Mouse (Mus musculus): ENCODE results near the gene Kras. TPM values are rescaled to one million over a fixed set of nuclear protein-coding genes. Genes with fewer than 3 reads are reported as not detected.

Kras gene
- total RNA-seq, 1 experiment from 2014 or later: 80.5 TPM

DNA sequence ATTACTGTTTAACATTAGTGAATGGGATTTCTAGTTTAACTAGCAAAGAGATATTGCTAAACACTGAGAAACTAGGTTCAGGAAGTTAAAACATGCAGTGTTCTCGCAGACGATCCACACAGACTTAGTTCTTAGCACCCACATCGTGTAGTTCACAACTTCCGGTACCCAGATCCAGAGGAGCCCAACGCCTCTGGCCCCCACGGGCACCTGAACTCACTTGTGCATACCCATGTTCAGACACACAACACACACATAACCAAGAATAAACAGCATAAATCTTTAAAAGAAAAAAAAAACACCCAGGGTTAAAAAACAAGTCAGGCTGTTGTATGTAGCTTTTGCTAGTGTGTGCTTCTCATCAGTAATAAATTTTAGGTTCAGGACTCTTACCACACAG is 45.6 kb downstream of the Kras start:
- no peak for ATAC-seq (replicated peaks; ENCODE audit: insufficient number of reproducible peaks, low FRiP score, low TSS enrichment, poor library complexity, severe bottlenecking)

DNA sequence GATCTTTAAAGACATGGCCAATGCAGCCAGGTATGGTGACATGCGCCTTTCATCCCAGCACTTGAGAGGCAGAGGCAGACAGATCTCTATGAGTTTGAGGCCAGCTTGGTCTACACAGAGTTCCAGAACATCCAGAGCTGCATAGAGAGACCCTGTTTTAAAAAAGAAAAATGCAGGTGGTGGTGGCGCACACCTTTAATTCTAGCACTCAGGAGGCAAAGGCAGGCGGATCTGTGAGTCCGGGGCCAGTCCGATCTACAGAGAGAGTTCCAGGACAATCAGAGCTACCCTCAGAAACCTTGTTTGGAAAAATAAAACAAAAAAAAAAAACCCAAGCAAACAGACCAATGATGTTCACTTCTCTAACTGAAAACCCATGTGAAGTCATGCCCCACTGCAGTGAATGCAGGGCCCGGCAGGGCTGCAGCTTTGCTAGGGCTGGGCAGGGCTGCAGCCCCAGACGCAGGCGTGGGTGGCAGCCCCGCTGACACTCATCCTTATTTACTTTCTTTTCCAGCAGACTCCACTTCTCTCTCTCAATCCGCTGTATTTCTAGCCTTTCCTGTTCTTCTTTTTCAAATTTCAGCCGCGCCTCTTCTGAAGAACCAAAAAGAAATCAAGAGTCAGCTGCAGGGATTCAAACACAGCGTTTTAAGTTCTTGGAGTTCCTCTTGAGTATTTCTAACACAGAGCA is 47.5 kb downstream of the Kras start:
- ATAC-seq (replicated peaks; ENCODE audit: insufficient number of reproducible peaks, low FRiP score, low TSS enrichment, poor library complexity, severe bottlenecking): no peak

DNA sequence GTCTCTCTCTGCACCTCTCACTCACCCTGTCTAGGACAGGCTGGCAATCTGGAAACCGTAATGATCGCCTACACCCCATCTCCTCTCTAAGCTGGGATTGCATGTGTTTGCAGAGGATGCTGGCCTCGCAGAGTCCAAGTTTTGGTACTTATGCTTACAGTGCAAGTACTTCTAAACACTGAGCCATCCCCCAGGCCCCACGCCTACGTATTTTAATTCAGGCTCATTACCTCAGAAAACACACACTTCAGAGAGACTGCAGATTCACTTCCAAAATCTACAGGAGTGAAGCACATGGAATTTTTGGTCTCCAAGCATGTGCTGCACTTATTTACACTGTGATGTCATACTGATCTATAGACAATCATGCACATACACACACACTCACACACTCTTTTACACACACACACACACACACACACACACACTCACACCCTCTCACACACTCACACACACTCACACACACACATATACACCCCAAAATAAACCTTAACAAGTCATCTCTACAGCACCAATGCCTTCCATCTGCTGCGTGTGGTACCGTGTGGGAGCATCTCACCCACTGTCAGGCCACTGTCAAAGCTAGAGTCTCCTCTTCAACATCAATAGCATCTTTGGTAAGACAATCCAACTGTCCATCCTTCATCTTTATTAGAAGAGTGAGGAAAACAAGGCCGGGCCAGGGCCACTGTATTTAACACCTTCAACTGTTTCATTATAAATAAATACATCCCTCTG is 51.9 kb downstream of the Kras start:
- ATAC-seq (replicated peaks; ENCODE audit: insufficient number of reproducible peaks, low FRiP score, low TSS enrichment, poor library complexity, severe bottlenecking): no peak

DNA sequence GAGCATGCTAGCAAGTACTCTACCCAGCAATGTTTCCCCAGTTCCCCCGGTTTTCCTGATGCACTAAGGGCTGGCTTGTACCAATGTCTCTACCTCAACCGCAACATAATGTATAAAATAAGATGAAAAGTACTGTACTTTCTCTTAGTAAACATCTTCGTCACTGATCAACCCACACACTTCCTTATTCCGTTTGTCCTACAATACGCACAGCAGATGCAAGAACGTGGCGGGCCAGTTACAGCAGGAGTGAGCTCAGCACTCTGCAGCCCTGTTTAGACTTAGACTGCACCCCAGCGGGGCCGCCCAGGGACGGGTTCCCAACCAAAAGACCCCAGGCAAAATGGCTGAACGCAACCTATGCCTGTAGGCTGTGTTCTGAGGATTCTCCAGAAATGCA is 56.6 kb downstream of the Kras start:
- no peak for ATAC-seq (replicated peaks; ENCODE audit: insufficient number of reproducible peaks, low FRiP score, low TSS enrichment, poor library complexity, severe bottlenecking)

DNA sequence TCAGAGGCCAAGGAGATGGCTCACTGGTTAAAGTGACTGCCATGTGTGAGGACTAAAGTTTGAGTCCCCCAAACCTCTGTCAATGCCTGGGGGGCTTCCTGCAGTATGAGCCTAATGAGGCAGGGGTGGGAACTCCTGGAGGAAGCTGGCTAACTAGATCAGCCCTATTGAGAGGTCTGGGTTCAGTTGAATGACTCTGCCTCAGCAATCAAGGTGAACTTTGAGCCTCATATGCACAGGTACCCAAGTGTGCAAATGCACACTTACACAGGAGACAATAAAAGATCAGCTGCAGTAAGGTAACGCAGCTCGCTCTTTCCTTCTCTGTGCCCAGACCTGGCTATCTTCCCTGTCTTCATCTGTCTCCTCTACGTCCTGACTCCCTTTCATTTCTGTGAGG is 57.0 kb downstream of the Kras start:
- ATAC-seq (replicated peaks; ENCODE audit: insufficient number of reproducible peaks, low FRiP score, low TSS enrichment, poor library complexity, severe bottlenecking): no peak

DNA sequence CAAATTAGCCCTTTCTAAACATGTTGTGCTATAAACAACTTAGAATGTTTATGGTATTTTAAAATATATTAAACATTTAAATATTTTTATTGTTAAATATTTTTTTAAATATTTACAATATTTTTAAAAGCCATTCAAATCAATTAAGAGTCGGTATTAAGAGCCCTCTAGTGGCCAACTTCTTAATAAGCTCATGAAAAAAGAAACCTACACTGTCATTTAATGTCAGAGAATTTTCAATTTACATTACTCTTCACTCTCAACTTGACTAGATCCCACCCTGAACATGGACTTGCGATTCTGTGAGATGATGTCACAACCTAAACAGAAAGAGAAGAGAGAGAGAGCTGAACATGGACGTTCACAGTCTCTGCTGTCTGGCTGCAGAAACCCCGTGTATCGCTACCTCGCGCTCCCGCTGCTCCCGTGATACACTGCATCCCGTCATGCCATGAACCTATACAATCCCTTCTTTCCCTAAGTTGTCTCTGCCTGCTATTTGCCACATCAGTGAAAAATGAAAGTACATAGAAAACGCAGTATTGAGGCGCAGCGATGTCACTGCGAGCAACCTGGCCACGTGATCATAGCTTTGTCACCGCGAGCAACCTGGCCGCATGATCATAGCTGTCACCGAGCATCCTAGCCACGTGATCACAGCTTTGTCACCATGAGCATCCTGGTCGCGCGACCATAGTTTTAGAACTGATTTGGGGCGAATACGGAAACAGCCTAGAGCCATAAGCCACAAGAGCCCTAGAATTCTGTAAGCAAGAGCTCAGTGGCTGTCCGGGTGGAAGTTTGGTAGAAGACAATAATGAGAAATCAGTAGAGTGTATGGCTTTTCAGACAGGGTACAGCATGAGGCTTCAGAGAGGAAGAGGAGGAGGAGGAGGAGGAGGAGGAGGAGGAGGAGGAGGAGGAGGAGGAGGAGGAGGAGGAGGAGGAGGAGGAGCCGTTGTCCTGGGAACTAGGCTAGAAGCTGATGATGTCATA is 62.6 kb downstream of the Kras start:
- peak; percentile 45 for ATAC-seq (replicated peaks; ENCODE audit: insufficient number of reproducible peaks, low FRiP score, low TSS enrichment, poor library complexity, severe bottlenecking)

DNA sequence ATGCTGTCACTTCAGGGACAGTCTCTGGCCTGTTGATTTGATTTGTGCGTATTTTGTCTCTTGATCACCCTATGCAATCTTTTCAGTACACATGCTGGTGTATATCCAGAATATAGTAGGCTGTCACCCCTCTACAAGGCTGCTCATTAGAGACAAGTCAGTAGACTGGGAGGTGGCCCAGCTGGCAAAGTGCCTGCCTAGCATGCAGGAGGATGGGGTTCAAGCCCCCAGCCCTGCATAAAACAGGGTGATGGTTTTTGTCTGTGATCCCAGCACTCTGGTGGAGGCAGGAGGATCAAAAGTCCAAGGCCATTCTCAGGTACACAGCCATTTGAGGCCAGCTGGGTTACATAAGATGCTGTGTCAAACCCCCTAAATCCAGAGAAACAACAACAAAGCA is 63.9 kb downstream of the Kras start:
- no peak for ATAC-seq (replicated peaks; ENCODE audit: insufficient number of reproducible peaks, low FRiP score, low TSS enrichment, poor library complexity, severe bottlenecking)

DNA sequence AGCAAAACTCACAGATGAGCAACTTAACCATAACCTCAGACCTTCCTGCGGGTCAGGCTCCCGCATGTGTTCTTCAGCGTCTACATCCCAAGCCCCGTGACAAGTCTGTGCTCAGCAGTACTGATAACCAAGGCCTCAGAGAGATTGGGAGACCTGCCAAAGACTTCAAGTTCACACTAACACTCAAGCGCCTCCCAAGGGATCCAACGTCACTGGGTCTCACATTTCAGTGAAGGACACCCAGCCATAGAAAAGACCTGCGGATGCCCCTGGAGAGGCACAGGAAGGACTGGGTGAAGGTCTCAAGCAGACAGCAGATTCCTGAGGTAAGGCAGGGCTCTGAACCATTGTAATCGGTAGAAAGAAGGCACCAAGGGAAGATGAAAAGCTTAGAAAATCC is 68.0 kb downstream of the Kras start:
- no peak for ATAC-seq (replicated peaks; ENCODE audit: insufficient number of reproducible peaks, low FRiP score, low TSS enrichment, poor library complexity, severe bottlenecking)

DNA sequence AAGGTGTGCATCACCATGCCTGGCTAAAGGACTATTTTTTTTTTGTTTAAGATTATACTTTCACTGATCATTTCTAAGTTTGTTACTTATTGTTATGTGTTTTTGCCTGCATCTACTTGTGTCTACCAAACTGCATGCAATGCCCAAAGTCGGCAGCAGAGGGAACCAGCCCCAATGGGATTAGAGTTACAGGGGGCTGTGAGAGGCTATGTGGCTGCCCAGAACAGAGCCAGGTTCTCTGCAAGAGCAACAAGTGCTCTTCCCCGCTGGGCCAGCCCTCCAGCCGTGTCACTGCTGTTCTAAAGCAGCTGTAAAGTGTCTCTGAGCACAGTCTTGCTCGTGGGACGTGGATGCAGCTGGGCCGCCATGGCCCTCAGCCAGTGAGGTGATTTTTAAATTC is 70.4 kb downstream of the Kras start:
- ATAC-seq (replicated peaks; ENCODE audit: insufficient number of reproducible peaks, low FRiP score, low TSS enrichment, poor library complexity, severe bottlenecking): no peak

DNA sequence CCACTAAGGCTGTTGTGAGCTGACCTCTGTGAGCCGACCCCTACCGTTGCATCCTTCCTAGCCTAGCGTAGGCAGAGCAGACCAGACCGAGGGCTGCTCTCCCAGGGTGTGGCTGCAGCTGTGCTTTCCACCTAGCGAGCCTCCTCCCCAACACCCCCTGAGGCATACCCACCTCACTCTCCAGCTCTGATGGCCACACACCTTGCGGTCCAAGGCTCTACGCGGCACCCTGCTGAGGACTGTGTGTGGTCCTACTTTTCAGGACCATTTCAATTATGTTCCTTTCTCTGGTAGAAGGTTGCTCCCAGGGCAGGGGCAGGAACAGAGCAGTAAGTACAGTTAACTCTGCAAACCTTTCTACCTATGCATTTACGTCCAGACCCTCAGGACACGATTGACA is 73.6 kb downstream of the Kras start:
- ATAC-seq (replicated peaks; ENCODE audit: insufficient number of reproducible peaks, low FRiP score, low TSS enrichment, poor library complexity, severe bottlenecking): no peak

DNA sequence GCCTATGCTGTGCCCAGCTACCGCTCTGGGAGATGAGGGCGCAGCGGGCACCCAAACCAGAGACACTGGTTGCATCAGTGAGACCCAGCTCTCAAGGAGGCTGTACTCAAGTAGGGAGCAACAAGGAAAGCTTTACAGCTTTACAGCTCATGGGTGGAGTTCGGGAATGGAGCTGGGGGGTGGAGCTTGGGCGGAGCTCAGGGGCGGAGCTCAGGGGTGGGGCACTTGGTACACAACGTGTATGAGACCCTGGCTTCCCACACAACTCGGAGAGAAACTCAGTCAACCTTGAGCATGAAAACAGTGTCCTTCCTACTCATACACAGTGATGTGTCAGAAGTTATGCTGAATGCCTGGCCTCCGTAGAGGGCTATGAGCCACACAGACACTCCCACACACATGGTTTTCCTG is 74.5 kb downstream of the Kras start:
- ATAC-seq (replicated peaks; ENCODE audit: insufficient number of reproducible peaks, low FRiP score, low TSS enrichment, poor library complexity, severe bottlenecking): no peak

DNA sequence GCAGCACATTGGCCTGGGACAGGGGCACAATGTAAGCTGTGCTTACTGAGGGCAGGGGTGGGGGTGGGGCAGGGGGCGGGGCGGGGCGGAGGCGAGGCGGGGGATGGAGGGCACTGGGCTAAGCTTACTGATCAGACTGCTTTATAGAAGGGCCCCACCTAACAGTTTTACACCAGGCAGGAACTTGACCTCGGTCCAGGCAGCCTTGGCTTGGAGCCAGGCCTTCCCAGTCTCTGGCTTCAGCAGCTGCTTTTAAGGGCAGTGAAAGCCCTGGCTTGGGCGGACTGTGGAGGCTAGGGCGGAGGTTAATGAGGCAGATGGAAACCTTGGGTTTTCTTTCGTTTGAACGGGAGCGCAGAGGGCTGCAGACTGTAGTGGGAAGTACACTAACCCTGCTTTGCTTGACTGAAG is 76.3 kb downstream of the Kras start:
- ATAC-seq (replicated peaks; ENCODE audit: insufficient number of reproducible peaks, low FRiP score, low TSS enrichment, poor library complexity, severe bottlenecking): no peak

DNA sequence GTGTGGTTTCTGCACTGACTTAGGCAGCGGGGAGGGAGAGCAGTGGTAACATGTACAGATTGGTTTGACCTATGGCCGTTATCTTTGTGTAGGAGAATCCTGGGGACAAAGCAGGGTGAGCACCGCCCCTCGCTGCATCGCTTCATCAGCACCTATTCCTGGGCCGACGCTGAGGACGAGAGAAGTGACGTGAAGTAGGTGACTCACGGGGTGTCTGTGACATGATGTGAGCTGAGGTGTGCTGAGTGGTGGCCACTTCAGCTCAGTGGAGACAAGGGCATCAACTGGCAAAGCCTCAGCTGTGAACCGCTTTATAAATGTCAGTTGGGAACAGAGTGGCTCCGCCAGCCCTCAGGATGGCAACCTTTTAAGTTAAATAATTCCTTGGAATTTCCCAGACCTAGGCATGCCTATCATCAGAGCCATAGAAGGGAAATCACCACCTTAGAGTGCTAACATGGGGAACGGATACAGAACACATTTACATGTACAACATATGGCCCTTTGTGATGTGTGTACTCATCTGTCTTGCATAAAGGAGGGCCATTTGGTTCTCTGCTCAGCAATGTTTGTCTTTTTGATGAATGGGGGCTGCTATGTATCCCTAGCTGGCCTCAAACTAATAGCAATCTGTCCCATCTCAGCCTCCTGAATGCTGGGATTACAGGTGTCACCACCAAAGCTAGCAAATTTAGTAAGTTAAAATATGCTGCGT is 78.0 kb downstream of the Kras start:
- no peak for ATAC-seq (replicated peaks; ENCODE audit: insufficient number of reproducible peaks, low FRiP score, low TSS enrichment, poor library complexity, severe bottlenecking)

Other genes with a start within 250 kb of the Kras start
- not detected in 3 replicates for gene Bcat1, start 174.1 kb downstream of the Kras start, total RNA-seq (2017)
- 254 to 293 TPM (median 262 TPM) in 3 replicates for gene Lrmp, start 134.6 kb downstream of the Kras start, total RNA-seq (2017)
- 1.7 to 3.1 TPM (median 2.9 TPM) in 3 replicates for gene Casc1, start 39.2 kb downstream of the Kras start, total RNA-seq (2017)
- gene Etfrf1, start 39.1 kb downstream of the Kras start, total RNA-seq (2017): 18.3 to 22.7 TPM (median 19.3 TPM) in 3 replicates

Data from monocyte, adult 5-6 weeks (primary cell).